7 mouse cellular contexts compared by ENCODE assay signal in the genomic region with DNA sequence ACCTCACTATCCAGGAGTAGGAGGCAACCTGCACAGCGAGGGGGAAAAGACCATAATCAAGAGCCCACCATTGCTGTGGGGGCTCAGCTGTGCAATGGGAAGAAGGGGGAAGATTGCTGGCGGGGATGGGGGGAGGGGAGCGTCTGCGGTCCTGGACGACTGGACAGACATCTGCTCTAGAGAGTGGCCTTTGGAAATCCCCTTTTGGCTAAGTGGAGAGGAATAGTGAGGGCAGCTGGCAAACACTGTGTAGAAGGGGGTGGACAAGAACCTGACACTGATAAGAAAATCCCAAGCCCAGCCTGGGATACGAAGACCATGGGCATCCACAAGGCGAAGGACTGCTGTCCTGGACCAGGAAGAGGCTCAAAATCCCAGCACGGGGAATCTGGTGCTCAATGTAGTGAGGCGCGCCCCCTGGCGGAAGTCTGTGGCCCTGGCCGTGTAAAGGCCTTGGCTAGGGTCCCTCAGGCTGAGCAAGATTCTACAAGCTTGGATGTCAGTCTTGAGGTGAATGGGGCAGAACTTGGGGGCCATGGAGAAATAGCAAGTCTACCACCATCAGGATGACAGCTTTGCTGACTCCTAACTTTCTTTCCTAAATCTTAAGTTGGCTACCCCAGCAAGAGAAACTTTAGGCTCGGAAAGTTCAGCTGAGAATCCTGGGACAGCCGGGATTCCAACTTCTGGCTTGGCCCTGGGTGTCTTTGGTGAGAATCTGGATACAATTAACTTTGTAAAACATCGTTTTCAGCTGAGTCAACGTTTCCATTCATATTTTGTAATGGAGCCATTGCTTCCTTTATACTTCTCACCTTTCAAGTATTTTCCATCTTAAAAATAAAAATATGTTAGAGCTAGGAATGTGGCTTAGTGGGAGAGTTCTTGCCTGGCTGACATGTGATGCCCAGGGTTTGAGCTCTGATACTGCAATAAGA. TPM values are rescaled to one million over a fixed set of nuclear protein-coding genes. Genes with fewer than 3 reads are reported as not detected.
DNase-seq lines count a peak whose midpoint lies in the region; ATAC-seq and TF ChIP-seq lines count a peak whose summit lies in the region.

No protein-coding gene starts in this region.

- no peak for TF ChIP-seq POLR2A in heart, adult 2 months (IDR thresholded peaks at IDR 0.05; ENCODE audit: insufficient read depth, low read depth, low read length)

- H3K4me2 ChIP-seq in limb, embryonic 13.5 days (replicated peaks): no peak overlapping the region
- H3K4me2 ChIP-seq in midbrain, postnatal 0 days (ENCODE audit: low read depth, low read length, poor library complexity, severe bottlenecking): no peak overlapping the region

- H3K27ac ChIP-seq in embryonic facial prominence, embryonic 10.5 days (replicated peaks): no peak overlapping the region
- H3K27ac ChIP-seq in heart, adult 2 months: no peak overlapping the region
- H3K27ac ChIP-seq in limb, embryonic 13.5 days: no peak overlapping the region; the same call in 1 of the 2 replicates
- no peak overlapping the region for H3K27ac ChIP-seq in midbrain, postnatal 0 days (ENCODE audit: low read depth, low read length)

- ATAC-seq in limb, embryonic 13.5 days (ENCODE audit: low FRiP score, low read depth): peak; percentile 65; the same call in 1 of the 2 replicates
- peak; percentile 83 for ATAC-seq in midbrain, postnatal 0 days (ENCODE audit: low FRiP score)

- intact Hi-C loops in heart, adult 2 months (cut with DNase I): loop anchor here (1.0 kb wide), 1 partner anchor 121 kb away; no protein-coding TSS in a partner anchor

- H3K27me3 ChIP-seq in embryonic facial prominence, embryonic 10.5 days (replicated peaks; ENCODE audit: low read depth, poor library complexity, severe bottlenecking): 0 out of 2 replicates have a peak, but pooled peaks cover 4% of the 10 kb centered on the region
- H3K27me3 ChIP-seq in heart, adult 2 months (ENCODE audit: control insufficient read depth, insufficient read depth, low read length): no peaks in the 10 kb centered on the region
- no peaks in the 10 kb centered on the region for H3K27me3 ChIP-seq in limb, embryonic 13.5 days
- H3K27me3 ChIP-seq in midbrain, postnatal 0 days (ENCODE audit: insufficient read depth, low read length): no peaks in the 10 kb centered on the region

- H3K4me1 ChIP-seq in embryonic facial prominence, embryonic 10.5 days: peaks cover 37% of the 10 kb centered on the region
- H3K4me1 ChIP-seq in heart, adult 2 months (ENCODE audit: control insufficient read depth, insufficient read depth, low read length): no peaks in the 10 kb centered on the region
- H3K4me1 ChIP-seq in limb, embryonic 13.5 days: peaks cover 40% of the 10 kb centered on the region
- H3K4me1 ChIP-seq in midbrain, postnatal 0 days (ENCODE audit: insufficient read depth, low read length): no peaks in the 10 kb centered on the region

- WGBS in embryonic facial prominence, embryonic 10.5 days: 37% methylated on average over 16 of the region's 16 CpGs
- 32% methylated on average over 16 of the region's 16 CpGs for WGBS in heart, adult 2 months
- 38% methylated on average over 16 of the region's 16 CpGs for WGBS in limb, embryonic 13.5 days
- WGBS in midbrain, postnatal 0 days: 38% methylated on average over 16 of the region's 16 CpGs

- DNase-seq in adrenal gland, postnatal 10 days: peak; percentile 92
- DNase-seq in embryonic facial prominence, embryonic 10.5 days (ENCODE audit: low spot score): peak; percentile 91
- peak; percentile 81 to 89 for DNase-seq in heart, adult 2 months
- DNase-seq in kidney, adult 9 months: peak; percentile 83
- peak; percentile 81 for DNase-seq in midbrain, postnatal 0 days (ENCODE audit: low spot score)
- DNase-seq in spleen, postnatal 14 days (ENCODE audit: low spot score in 2 of 2): peak; percentile 30 to 61

- no peak overlapping the region for H3K4me3 ChIP-seq in embryonic facial prominence, embryonic 10.5 days
- no peak overlapping the region for H3K4me3 ChIP-seq in heart, adult 2 months
- H3K4me3 ChIP-seq in limb, embryonic 13.5 days: no peak overlapping the region
- no peak overlapping the region for H3K4me3 ChIP-seq in midbrain, postnatal 0 days (ENCODE audit: low read depth, low read length)

- TF ChIP-seq CTCF in heart, adult 2 months (IDR thresholded peaks at IDR 0.05): no peak; the same call in 1 of the 2 replicates
- peak; percentile 86 for TF ChIP-seq CTCF in midbrain, postnatal 0 days (IDR thresholded peaks at IDR 0.05)

- no peaks in the 10 kb centered on the region for H3K36me3 ChIP-seq in embryonic facial prominence, embryonic 10.5 days (replicated peaks)
- no peaks in the 10 kb centered on the region for H3K36me3 ChIP-seq in heart, adult 2 months (ENCODE audit: control insufficient read depth, insufficient read depth, low read length)
- H3K36me3 ChIP-seq in limb, embryonic 13.5 days: no peaks in the 10 kb centered on the region
- no peaks in the 10 kb centered on the region for H3K36me3 ChIP-seq in midbrain, postnatal 0 days (ENCODE audit: insufficient read depth, low read length)

- H3K79me2 ChIP-seq in heart, adult 2 months (replicated peaks; ENCODE audit: control insufficient read depth, insufficient read depth, low read length): no peaks in the 10 kb centered on the region

- H3K9me3 ChIP-seq in embryonic facial prominence, embryonic 10.5 days: no peaks in the 10 kb centered on the region
- H3K9me3 ChIP-seq in limb, embryonic 13.5 days: no peaks in the 10 kb centered on the region
- H3K9me3 ChIP-seq in midbrain, postnatal 0 days (ENCODE audit: low read length): no peaks in the 10 kb centered on the region

- no peak overlapping the region for H3K9ac ChIP-seq in heart, adult 2 months (ENCODE audit: low read depth, low read length)
- H3K9ac ChIP-seq in limb, embryonic 13.5 days: no peak overlapping the region
- no peak overlapping the region for H3K9ac ChIP-seq in midbrain, postnatal 0 days (replicated peaks; ENCODE audit: low read length, poor library complexity, severe bottlenecking)

- no peak for TF ChIP-seq EP300 in heart, adult 2 months (IDR thresholded peaks at IDR 0.05; ENCODE audit: insufficient read depth, low read depth, low read length)

RNA-seq across cellular contexts. Expression of gene Tmem239, which starts 5.5 kb away (rescaled TPM):
- total RNA-seq in adrenal gland, postnatal 10 days (2021): not detected
- polyA plus RNA-seq in embryonic facial prominence, embryonic 10.5 days (2016; fragmentation: Nextera tagmentation; extraction: Ambion mirVana): not detected in 2 replicates
- not detected for total RNA-seq in heart, adult 2 months (2021)
- polyA plus RNA-seq in heart, adult 2 months (2012; rRNA removed): not detected in 2 replicates
- polyA plus RNA-seq in limb, embryonic 13.5 days (2015; fragmentation: Nextera tagmentation; extraction: Ambion mirVana): not detected in 2 replicates
- total RNA-seq in midbrain, postnatal 0 days (2014; rRNA removed): not detected in 2 replicates
- polyA plus RNA-seq in midbrain, postnatal 0 days (2015; fragmentation: Nextera tagmentation; extraction: Ambion mirVana): 0.12 TPM in 1 of 2 replicates, not detected in the other

RNA-seq across cellular contexts. Expression of gene 1700020A23Rik, which starts 6.8 kb away (rescaled TPM):
- not detected for total RNA-seq in adrenal gland, postnatal 10 days (2021)
- polyA plus RNA-seq in embryonic facial prominence, embryonic 10.5 days (2016; fragmentation: Nextera tagmentation; extraction: Ambion mirVana): not detected in 2 replicates
- total RNA-seq in heart, adult 2 months (2021): not detected
- polyA plus RNA-seq in heart, adult 2 months (2012; rRNA removed): 0.26 TPM in 1 of 2 replicates, not detected in the other
- not detected in 2 replicates for polyA plus RNA-seq in limb, embryonic 13.5 days (2015; fragmentation: Nextera tagmentation; extraction: Ambion mirVana)
- total RNA-seq in midbrain, postnatal 0 days (2014; rRNA removed): not detected in 2 replicates
- 0.93 TPM in 1 of 2 replicates, not detected in the other for polyA plus RNA-seq in midbrain, postnatal 0 days (2015; fragmentation: Nextera tagmentation; extraction: Ambion mirVana)

RNA-seq across cellular contexts. Expression of gene Gm28372, which starts 6.8 kb away (rescaled TPM):
- not detected for total RNA-seq in adrenal gland, postnatal 10 days (2021)
- 0.08 TPM in 1 of 2 replicates, not detected in the other for polyA plus RNA-seq in embryonic facial prominence, embryonic 10.5 days (2016; fragmentation: Nextera tagmentation; extraction: Ambion mirVana)
- not detected for total RNA-seq in heart, adult 2 months (2021)
- polyA plus RNA-seq in heart, adult 2 months (2012; rRNA removed): not detected in 2 replicates
- 0.08 and 0.11 TPM in 2 replicates for polyA plus RNA-seq in limb, embryonic 13.5 days (2015; fragmentation: Nextera tagmentation; extraction: Ambion mirVana)
- total RNA-seq in midbrain, postnatal 0 days (2014; rRNA removed): not detected in 2 replicates
- polyA plus RNA-seq in midbrain, postnatal 0 days (2015; fragmentation: Nextera tagmentation; extraction: Ambion mirVana): 0.15 TPM in 1 of 2 replicates, not detected in the other

RNA-seq across cellular contexts. Expression of gene Vps16, which starts 12.3 kb away (rescaled TPM):
- total RNA-seq in adrenal gland, postnatal 10 days (2021): 10 to 100 TPM; 57.5 to 58.1 TPM
- 112 and 122 TPM in 2 replicates for polyA plus RNA-seq in embryonic facial prominence, embryonic 10.5 days (2016; fragmentation: Nextera tagmentation; extraction: Ambion mirVana)
- total RNA-seq in heart, adult 2 months (2021): 10 to 100 TPM; 26.3 to 26.9 TPM
- 32.9 and 46.7 TPM in 2 replicates for polyA plus RNA-seq in heart, adult 2 months (2012; rRNA removed)
- polyA plus RNA-seq in limb, embryonic 13.5 days (2015; fragmentation: Nextera tagmentation; extraction: Ambion mirVana): 113 and 122 TPM in 2 replicates
- 81.2 and 83.6 TPM in 2 replicates for total RNA-seq in midbrain, postnatal 0 days (2014; rRNA removed)
- 86.6 and 89.9 TPM in 2 replicates for polyA plus RNA-seq in midbrain, postnatal 0 days (2015; fragmentation: Nextera tagmentation; extraction: Ambion mirVana)

RNA-seq across cellular contexts. Expression of gene Pced1a, which starts 12.7 kb away (rescaled TPM):
- 10 to 100 TPM; 12.3 to 14.3 TPM for total RNA-seq in adrenal gland, postnatal 10 days (2021)
- 13.9 and 14.0 TPM in 2 replicates for polyA plus RNA-seq in embryonic facial prominence, embryonic 10.5 days (2016; fragmentation: Nextera tagmentation; extraction: Ambion mirVana)
- total RNA-seq in heart, adult 2 months (2021): 1 to 10 TPM; 5.5 TPM
- 12.7 and 14.5 TPM in 2 replicates for polyA plus RNA-seq in heart, adult 2 months (2012; rRNA removed)
- 16.1 and 16.4 TPM in 2 replicates for polyA plus RNA-seq in limb, embryonic 13.5 days (2015; fragmentation: Nextera tagmentation; extraction: Ambion mirVana)
- 27.5 and 28.8 TPM in 2 replicates for total RNA-seq in midbrain, postnatal 0 days (2014; rRNA removed)
- polyA plus RNA-seq in midbrain, postnatal 0 days (2015; fragmentation: Nextera tagmentation; extraction: Ambion mirVana): 12.0 and 12.3 TPM in 2 replicates
